Mouse (Mus musculus): ENCODE data around the gene Acss3.

DNA sequence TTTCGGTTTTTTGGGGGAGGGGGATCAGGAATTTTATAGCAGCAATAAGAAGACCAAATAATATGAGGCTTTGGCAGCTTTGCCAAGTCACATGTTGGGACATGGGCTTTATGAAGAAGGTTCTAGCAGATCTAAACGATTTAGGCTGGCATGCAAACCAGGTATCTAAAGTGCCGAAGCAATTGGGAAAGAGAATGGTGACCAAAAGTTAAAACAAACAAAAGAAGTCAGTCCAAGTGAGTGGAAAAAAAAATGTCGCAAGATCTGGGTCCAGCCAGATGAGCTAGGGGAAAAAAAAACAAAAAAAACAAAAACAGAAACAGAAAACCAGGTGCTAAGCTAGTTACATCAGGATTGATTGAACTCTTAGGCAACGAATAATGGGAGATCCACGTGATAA is 83.1 kb downstream of the Acss3 start:
- TF ChIP-seq CTCF (IDR thresholded peaks at IDR 0.05; ENCODE audit: low read depth, low read length) (no peak), POLR2A (IDR thresholded peaks at IDR 0.05; ENCODE audit: extremely low read depth, insufficient read depth, low read length) (no peak)

All from liver, adult 2 months (tissue).